Mouse (Mus musculus) hindbrain, embryonic 13.5 days (tissue): ENCODE measurements around the gene Gsc2. TPM values are rescaled to one million over a fixed set of nuclear protein-coding genes. Genes with fewer than 3 reads are reported as not detected.

Source experiments
- ATAC-seq: fragments of 200-750 bp; cut with Nextera tagmentation; 2 replicates; pipeline ENCODE4 v1.8.0; 2017; ENCODE audit warnings: moderate TSS enrichment; ENCODE audit not compliant: low FRiP score
- H3K27ac ChIP-seq: fragments of 300-500 bp; sonication (generic); 2 replicates; pipeline ENCODE4 v1.5.1; 2015; ENCODE audit warnings: inconsistent platforms, mild to moderate bottlenecking, moderate library complexity
- H3K27me3 ChIP-seq: fragments of 300-500 bp; sonication (generic); 2 replicates; pipeline ENCODE4 v1.6.1; 2015; ENCODE audit warnings: mild to moderate bottlenecking, inconsistent platforms
- H3K36me3 ChIP-seq: fragments of 300-500 bp; sonication (generic); 2 replicates; pipeline ENCODE4 v1.6.1; 2015; ENCODE audit warnings: mild to moderate bottlenecking, inconsistent platforms
- H3K4me1 ChIP-seq: fragments of 300-500 bp; sonication (generic); replicated peaks from 2 replicates; pipeline ENCODE4 v1.6.1; 2015; ENCODE audit warnings: inconsistent platforms
- H3K4me2 ChIP-seq: fragments of 300-500 bp; sonication (generic); 2 replicates; pipeline ENCODE4 v1.6.1; 2015; ENCODE audit warnings: inconsistent platforms, mild to moderate bottlenecking, moderate library complexity
- H3K4me3 ChIP-seq: fragments of 300-500 bp; sonication (generic); 2 replicates; pipeline ENCODE4 v1.5.1; 2015; ENCODE audit warnings: mild to moderate bottlenecking, inconsistent platforms
- H3K9ac ChIP-seq: fragments of 300-500 bp; sonication (generic); 2 replicates; pipeline ENCODE4 v1.6.1; 2015; ENCODE audit warnings: mild to moderate bottlenecking, inconsistent platforms
- H3K9me3 ChIP-seq: fragments of 300-500 bp; sonication (generic); 2 replicates; pipeline ENCODE4 v1.6.1; 2016; ENCODE audit warnings: inconsistent platforms
- WGBS: fragments of 180-500 bp; shearing (Covaris S2); methylation state at CpG from one replicate; pipeline ENCODE4 v1.1.7; 2015; 5-methylcytosine and 5-hydroxymethylcytosine counted together
- polyA plus RNA-seq: library from polyadenylated mRNA; unstranded; fragments of >200 nt; fragmentation: Nextera tagmentation; extraction: Ambion mirVana; gene quantifications from 2 replicates; pipeline ENCODE4 v1.2.1, GENCODE M21; 2015

Gene Gsc2
- polyA plus RNA-seq, 1 experiment from 2014 or later, result 1.1 TPM

- 10% methylated on average over 20 of the region's 20 CpGs for WGBS
- peak overlapping the region; percentile 89; the same call in 1 of the 2 replicates for H3K4me2 ChIP-seq
- peaks cover 3% of the 10 kb centered on the region; the same call in 1 of the 2 replicates for H3K9me3 ChIP-seq
- peaks cover 51% of the 10 kb centered on the region for H3K27me3 ChIP-seq
- peak overlapping the region; percentile 93; the same call in 1 of the 2 replicates for H3K27ac ChIP-seq
- H3K36me3 ChIP-seq, result peaks cover 10% of the 10 kb centered on the region
- peak overlapping the region; percentile 77 for H3K9ac ChIP-seq
- peaks cover 32% of the 10 kb centered on the region for H3K4me1 ChIP-seq
- peak overlapping the region; percentile 81 for H3K4me3 ChIP-seq
- ATAC-seq, result no peak
These were observed 5.7 kb upstream of the Gsc2 start for GRCm38 (mm10) chr16:17920586-17920985.

GRCm38 (mm10) chr16:17911052-17911595 is 3.7 kb downstream of the Gsc2 start, which contains the start of gene Ess2:
Gene Ess2 (minus strand): TSS chr16:17911348.
- under 1% methylated on average over 35 of the region's 35 CpGs for WGBS
- Histone ChIP-seq H3K9me3 (no peaks in the 10 kb centered on the region), H3K27ac (peak within 1 kb of the TSS; percentile 83), H3K4me2 (peak within 1 kb of the TSS; percentile 94), H3K36me3 (peaks cover 34% of the 10 kb centered on the region), H3K9ac (peak within 1 kb of the TSS; percentile 84), H3K4me1 (peaks cover 25% of the 10 kb centered on the region), H3K27me3 (peaks cover 45% of the 10 kb centered on the region), H3K4me3 (peak within 1 kb of the TSS; percentile 74)
- ATAC-seq, result peak; percentile 93

GRCm38 (mm10) chr16:17898462-17898861 is 16.4 kb downstream of the Gsc2 start, which contains the start of the genes Dgcr2 and Tssk2:
Gene Dgcr2 (minus strand): TSS chr16:17898562.
Gene Tssk2 (plus strand): TSS chr16:17898637.
- Histone ChIP-seq H3K36me3 (peaks cover 66% of the 10 kb centered on the region), H3K4me1 (no peaks in the 10 kb centered on the region), H3K9ac (no peak within 1 kb of the TSS), H3K9me3 (no peaks in the 10 kb centered on the region), H3K4me2 (no peak within 1 kb of the TSS), H3K27me3 (no peaks in the 10 kb centered on the region), H3K27ac (no peak within 1 kb of the TSS), H3K4me3 (no peak within 1 kb of the TSS)
- no peak for ATAC-seq
- 90% methylated on average over 14 of the region's 14 CpGs for WGBS

- Histone ChIP-seq H3K9ac (no peak overlapping the region), H3K36me3 (peaks cover 42% of the 10 kb centered on the region), H3K27ac (no peak overlapping the region), H3K4me3 (no peak overlapping the region), H3K9me3 (no peaks in the 10 kb centered on the region), H3K4me1 (peaks cover 10% of the 10 kb centered on the region), H3K4me2 (no peak overlapping the region), H3K27me3 (no peaks in the 10 kb centered on the region)
- no peak for ATAC-seq
These were observed 18.8 kb downstream of the Gsc2 start for GRCm38 (mm10) chr16:17896091-17896490.

- 84% methylated on average over 2 of the region's 2 CpGs for WGBS
- Histone ChIP-seq H3K27ac (no peak within 1 kb of the TSS), H3K9ac (no peak within 1 kb of the TSS), H3K36me3 (peaks cover 20% of the 10 kb centered on the region), H3K4me3 (no peak within 1 kb of the TSS), H3K4me1 (peaks cover 26% of the 10 kb centered on the region), H3K9me3 (no peaks in the 10 kb centered on the region), H3K27me3 (no peaks in the 10 kb centered on the region), H3K4me2 (no peak within 1 kb of the TSS)
- no peak for ATAC-seq
These were observed 20.9 kb downstream of the Gsc2 start, which contains the start of gene Tssk1 for GRCm38 (mm10) chr16:17893923-17894322. Gene Tssk1 (plus strand): TSS chr16:17894223.

- no peaks in the 10 kb centered on the region for H3K9me3 ChIP-seq
- peak overlapping the region; percentile 78; the same call in 1 of the 2 replicates for H3K27ac ChIP-seq
These were observed 22.3 kb downstream of the Gsc2 start for GRCm38 (mm10) chr16:17892606-17893005.

GRCm38 (mm10) chr16:17891567-17891959 is 23.3 kb downstream of the Gsc2 start, which contains the start of gene Gm20518:
Gene Gm20518 (minus strand): TSS chr16:17891671.
- H3K27ac ChIP-seq, result peak within 1 kb of the TSS; percentile 99
- H3K27me3 ChIP-seq, result no peaks in the 10 kb centered on the region
- 0 out of 2 replicates have a peak, but pooled peaks cover under 1% of the 10 kb centered on the region for H3K36me3 ChIP-seq
- under 1% methylated on average over 35 of the region's 38 CpGs for WGBS
- peak; percentile 98 for ATAC-seq
- peaks cover 30% of the 10 kb centered on the region for H3K4me1 ChIP-seq
- H3K4me3 ChIP-seq, result peak within 1 kb of the TSS; percentile 80
- H3K9ac ChIP-seq, result peak within 1 kb of the TSS; percentile 99
- H3K4me2 ChIP-seq, result peak within 1 kb of the TSS; percentile 93
- no peaks in the 10 kb centered on the region for H3K9me3 ChIP-seq

More at GRCm38 (mm10) chr16:17892606-17893005, 22.3 kb downstream of the Gsc2 start:
- no peak for ATAC-seq
- Histone ChIP-seq H3K36me3 (0 out of 2 replicates have a peak, but pooled peaks cover 9% of the 10 kb centered on the region), H3K4me3 (no peak overlapping the region), H3K9ac (no peak overlapping the region), H3K27me3 (no peaks in the 10 kb centered on the region), H3K4me2 (peak overlapping the region; percentile 56; the same call in 1 of the 2 replicates), H3K4me1 (peaks cover 26% of the 10 kb centered on the region)
- WGBS, result 80% methylated on average over 3 of the region's 3 CpGs

- Histone ChIP-seq H3K27me3 (no peaks in the 10 kb centered on the region), H3K4me1 (peaks cover 33% of the 10 kb centered on the region), H3K36me3 (no peaks in the 10 kb centered on the region; the same call in 1 of the 2 replicates), H3K27ac (peak overlapping the region; percentile 99), H3K4me3 (peak overlapping the region; percentile 80), H3K9me3 (no peaks in the 10 kb centered on the region), H3K9ac (peak overlapping the region; percentile 99), H3K4me2 (peak overlapping the region; percentile 93)
- under 1% methylated on average over 44 of the region's 44 CpGs for WGBS
- ATAC-seq, result peak; percentile 70
These were observed 23.8 kb downstream of the Gsc2 start for GRCm38 (mm10) chr16:17890917-17891566.

- Histone ChIP-seq H3K9me3 (no peaks in the 10 kb centered on the region), H3K4me2 (peak overlapping the region; percentile 93), H3K36me3 (no peaks in the 10 kb centered on the region; the same call in 1 of the 2 replicates), H3K27me3 (no peaks in the 10 kb centered on the region), H3K27ac (peak overlapping the region; percentile 99; the same call in 1 of the 2 replicates), H3K9ac (peak overlapping the region; percentile 99), H3K4me3 (peak overlapping the region; percentile 80), H3K4me1 (peaks cover 40% of the 10 kb centered on the region)
- WGBS, result 43% methylated on average over 2 of the region's 2 CpGs
- ATAC-seq, result no peak
These were observed 24.5 kb downstream of the Gsc2 start for GRCm38 (mm10) chr16:17890342-17890727.

- 84% methylated on average over 6 of the region's 6 CpGs for WGBS
- no peaks in the 10 kb centered on the region for H3K27me3 ChIP-seq
- H3K9me3 ChIP-seq, result no peaks in the 10 kb centered on the region
- H3K9ac ChIP-seq, result peak overlapping the region; percentile 99
- H3K4me2 ChIP-seq, result peak overlapping the region; percentile 93
- no peak overlapping the region for H3K27ac ChIP-seq
- H3K36me3 ChIP-seq, result no peaks in the 10 kb centered on the region; the same call in 1 of the 2 replicates
- peak overlapping the region; percentile 80 for H3K4me3 ChIP-seq
- no peak for ATAC-seq
- peaks cover 45% of the 10 kb centered on the region for H3K4me1 ChIP-seq
These were observed 25.0 kb downstream of the Gsc2 start for GRCm38 (mm10) chr16:17889689-17890341.

GRCm38 (mm10) chr16:17884116-17884515 is 30.7 kb downstream of the Gsc2 start:
- H3K27ac ChIP-seq, result no peak overlapping the region
- 90% methylated on average over 6 of the region's 6 CpGs for WGBS
- peaks cover 36% of the 10 kb centered on the region for H3K4me1 ChIP-seq
- no peak overlapping the region for H3K4me3 ChIP-seq
- H3K4me2 ChIP-seq, result no peak overlapping the region
- peaks cover 12% of the 10 kb centered on the region for H3K36me3 ChIP-seq
- H3K9me3 ChIP-seq, result no peaks in the 10 kb centered on the region
- no peak for ATAC-seq
- no peak overlapping the region for H3K9ac ChIP-seq
- H3K27me3 ChIP-seq, result no peaks in the 10 kb centered on the region

GRCm38 (mm10) chr16:17882196-17882595 is 32.7 kb downstream of the Gsc2 start:
- peaks cover 23% of the 10 kb centered on the region for H3K36me3 ChIP-seq
- H3K4me1 ChIP-seq, result peaks cover 36% of the 10 kb centered on the region
- no peak overlapping the region for H3K9ac ChIP-seq
- no peak overlapping the region for H3K4me3 ChIP-seq
- H3K9me3 ChIP-seq, result no peaks in the 10 kb centered on the region
- no peak overlapping the region for H3K4me2 ChIP-seq
- ATAC-seq, result no peak
- H3K27ac ChIP-seq, result no peak overlapping the region
- H3K27me3 ChIP-seq, result no peaks in the 10 kb centered on the region
